Mouse (Mus musculus) kidney, adult 2 months (tissue): ENCODE measurements around the gene 1810013L24Rik.

Experiments
- CTCF ChIP-seq: fragments of 200-500 bp; conservative IDR thresholded peaks from 2 replicates; pipeline ENCODE4 v1.5.1; 2011; ENCODE audit warnings: low read depth, mild to moderate bottlenecking, control low read depth, low read length, moderate library complexity, mixed read lengths; ENCODE audit not compliant: insufficient read depth, insufficient read length
- POLR2A ChIP-seq: fragments of 200-500 bp; IDR thresholded peaks from one replicate; pipeline ENCODE4 v1.6.1; 2011; ENCODE audit warnings: low read depth, low read length, control low read depth

GRCm38 (mm10) chr16:8868506-8868905, 38.6 kb downstream of the 1810013L24Rik start:
- TF ChIP-seq POLR2A (no peak), CTCF (no peak)
